Mouse (Mus musculus) spleen, postnatal 36 days (tissue): ENCODE results near the gene Tmpo.

Experiments used
- DNase-seq, 2 experiments: peaks; one replicate each; pipeline ENCODE4 v3.0.0; 2022; ENCODE audit warnings: low spot score in 2 of 2, mixed read lengths in 1 of 2

Gene Tmpo

DNA sequence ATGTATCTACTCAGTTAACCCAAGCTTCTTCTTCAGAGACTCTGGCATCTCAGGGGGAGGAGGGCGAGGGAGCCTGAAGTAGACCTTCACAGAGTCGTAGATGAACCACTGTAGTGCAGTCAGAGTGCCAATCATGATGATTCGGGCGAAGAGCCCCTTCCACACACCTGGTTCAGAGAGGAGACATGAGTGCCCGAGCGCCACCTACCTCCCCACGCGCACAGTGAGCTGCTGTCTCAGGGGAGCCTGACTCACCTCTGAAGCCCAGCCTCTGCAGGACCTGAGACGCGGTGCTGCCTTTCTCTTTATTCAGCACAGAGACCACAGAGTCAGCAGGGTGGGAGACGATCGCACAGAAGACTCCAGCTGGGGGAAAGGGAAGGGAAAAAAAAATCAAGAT, 64.2 kb downstream of the Tmpo start:
- no peak for DNase-seq

DNA sequence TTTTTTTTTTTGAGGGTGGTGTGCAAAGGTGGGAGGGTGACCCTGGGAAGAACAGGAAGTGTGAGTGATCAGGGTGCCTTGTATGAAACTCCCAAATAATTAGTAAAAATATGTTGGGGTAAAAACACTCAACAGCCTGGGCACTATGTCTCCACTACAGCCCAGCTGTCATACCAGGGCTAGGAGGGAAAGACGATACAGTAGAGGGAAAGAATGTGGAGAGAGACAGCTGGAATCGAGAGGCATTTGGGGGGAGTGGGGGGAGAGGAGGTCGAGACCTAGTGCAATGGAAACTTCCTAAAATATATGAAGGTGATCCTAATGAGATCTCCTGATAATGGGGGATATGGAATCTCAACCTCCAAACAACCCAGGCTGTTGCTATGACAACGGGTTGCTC, 71.3 kb downstream of the Tmpo start:
- DNase-seq = no peak

DNA sequence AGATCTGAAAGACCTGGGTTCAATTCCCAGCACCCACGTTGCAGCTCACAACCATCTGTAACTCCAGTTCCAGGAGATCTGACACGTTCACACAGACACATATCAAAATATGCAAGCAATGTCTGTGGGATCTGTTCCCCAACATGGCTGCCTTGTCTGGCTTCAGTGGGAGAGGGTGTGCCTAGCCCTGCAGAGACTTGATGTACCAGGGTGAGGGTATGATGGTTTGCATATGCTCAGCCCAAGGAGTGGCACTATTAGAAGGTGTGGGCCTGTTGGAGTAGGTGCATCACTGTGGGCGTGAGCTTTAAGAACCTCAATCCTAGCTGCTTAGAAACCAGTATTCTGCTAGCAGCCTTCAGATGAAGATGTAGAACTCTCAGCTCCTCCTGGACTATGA, 75.1 kb downstream of the Tmpo start:
- DNase-seq = no peak

DNA sequence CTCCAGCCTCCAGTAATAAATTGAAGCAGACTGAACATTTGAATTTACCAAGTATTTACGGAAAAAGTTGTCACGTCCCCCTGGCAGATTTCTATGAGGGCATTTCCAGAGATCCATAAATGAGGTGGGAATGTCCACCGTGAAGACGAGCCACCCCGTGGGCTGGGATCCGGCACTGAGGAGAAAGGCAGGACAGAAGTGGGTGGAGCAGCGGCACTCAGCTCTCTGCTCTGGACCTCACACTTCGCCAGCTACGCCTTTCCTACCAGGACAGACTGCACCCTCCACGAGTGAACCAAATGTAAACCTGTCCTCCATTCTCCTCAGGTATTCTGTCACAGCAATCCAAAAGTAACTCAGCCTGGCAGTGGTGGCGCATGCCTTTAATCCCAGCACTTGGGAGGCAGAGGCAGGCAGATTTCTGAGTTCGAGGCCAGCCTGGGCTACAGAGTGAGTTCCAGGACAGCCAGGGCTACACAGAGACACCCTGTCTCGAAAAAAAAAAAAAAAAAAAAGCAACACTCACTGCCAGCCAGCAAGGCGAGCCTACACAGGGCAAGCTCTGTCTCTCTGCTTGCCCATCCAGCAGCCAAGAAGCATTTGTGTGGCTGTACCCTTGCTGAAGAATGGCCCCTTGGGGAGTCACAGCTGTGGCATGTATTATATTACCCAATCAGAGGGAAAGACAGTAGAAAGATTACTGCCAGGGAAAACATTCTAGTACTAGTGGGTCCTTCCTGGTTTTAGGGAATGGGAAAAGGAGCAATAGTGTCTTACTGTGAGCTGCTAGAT, 78.1 kb downstream of the Tmpo start:
- DNase-seq = no peak

DNA sequence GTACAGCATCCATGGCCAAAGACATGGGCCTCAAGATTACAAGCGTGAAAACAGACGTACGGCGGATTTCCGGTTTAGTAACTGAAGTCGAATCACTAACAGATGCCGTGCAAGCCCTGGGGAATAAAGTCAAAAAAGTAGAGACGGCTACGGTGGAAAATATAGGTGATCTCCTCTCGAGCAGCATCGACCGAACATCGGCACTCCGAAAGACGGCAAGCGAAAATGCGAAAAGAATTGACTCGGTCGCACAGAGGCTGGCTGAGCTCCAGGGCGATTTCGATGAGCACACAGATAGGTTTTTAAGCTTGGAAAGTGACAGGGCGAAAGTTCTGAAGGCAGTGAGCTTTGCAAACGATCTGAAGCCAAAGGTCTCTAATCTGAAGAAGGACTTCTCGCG, 79.2 kb downstream of the Tmpo start:
- DNase-seq = no peak

DNA sequence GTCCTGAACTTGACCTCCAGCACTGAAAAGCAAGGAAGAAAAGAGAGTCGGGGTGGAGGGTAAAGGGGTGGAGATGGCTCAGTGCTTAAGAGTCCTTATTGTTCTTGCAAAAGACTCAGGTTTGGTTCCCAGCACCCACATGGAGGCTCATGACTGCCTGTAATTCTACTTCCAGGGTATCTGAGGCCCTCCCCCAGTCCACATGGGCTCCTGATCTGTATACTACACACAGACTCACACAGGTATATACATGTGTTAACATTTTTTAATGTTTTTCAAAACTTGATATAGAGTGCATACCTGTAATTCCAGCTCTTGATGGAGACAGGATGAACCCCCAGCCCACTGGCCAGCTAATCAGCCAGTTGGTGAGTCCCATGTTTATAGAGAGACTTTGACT, 81.0 kb downstream of the Tmpo start:
- DNase-seq = no peak

DNA sequence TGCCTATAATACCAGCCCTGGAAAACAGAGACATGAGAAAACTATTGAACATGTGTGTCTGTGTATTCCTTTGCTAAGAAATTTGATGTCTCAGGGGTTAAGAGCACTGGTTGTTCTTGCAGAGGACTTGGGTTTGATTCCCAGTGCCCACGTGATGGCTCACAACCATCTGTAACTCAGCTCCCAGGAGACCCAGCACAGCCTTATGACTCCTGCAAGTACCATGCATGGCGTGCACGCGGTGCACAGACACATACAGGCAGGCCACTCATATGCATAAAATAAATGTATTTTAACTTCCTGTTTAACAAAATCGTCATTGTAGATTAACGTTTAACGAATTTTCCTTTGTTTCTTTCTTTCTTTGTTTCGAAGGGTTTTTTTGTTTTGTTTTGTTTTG, 83.1 kb downstream of the Tmpo start:
- no peak for DNase-seq
